Mouse (Mus musculus) MEL (cell line): ENCODE results near the gene Cdkn2a. TPM values are rescaled to one million over a fixed set of nuclear protein-coding genes. Genes with fewer than 3 reads are reported as not detected.

Experiments
- DNase-seq: peaks from one replicate; pipeline ENCODE4 v3.0.0; 2011; ENCODE audit warnings: low read depth, low spot score
- H3K27ac ChIP-seq: 2 replicates; pipeline ENCODE4 v1.5.1; 2012; ENCODE audit warnings: low read depth, mild to moderate bottlenecking, control low read depth, low read length, moderate library complexity; ENCODE audit not compliant: control insufficient read depth
- H3K27me3 ChIP-seq, 2 experiments: fragments of 150-350 bp in 1 of 2; sonication (generic) in 1 of 2; 2 replicates each; pipeline ENCODE4 v1.6.1; 2012; ENCODE audit warnings: low read length in 2 of 2, mild to moderate bottlenecking in 2 of 2, improper control_type of control experiment in 1 of 2, moderate library complexity in 1 of 2; ENCODE audit not compliant: insufficient read depth in 2 of 2, control insufficient read depth in 1 of 2
- H3K36me3 ChIP-seq, 2 experiments: 2 replicates each; pipeline ENCODE4 v1.6.1; 2012 to 2014; ENCODE audit warnings: low read length in 2 of 2, improper control_type of control experiment in 1 of 2, inconsistent platforms in 1 of 2, mild to moderate bottlenecking in 1 of 2; ENCODE audit not compliant: insufficient read depth in 2 of 2, control insufficient read depth in 1 of 2
- H3K4me1 ChIP-seq, 2 experiments: fragments of 150-350 bp in 1 of 2; sonication (generic) in 1 of 2; 2 replicates each; pipeline ENCODE4 v1.6.1; 2012; ENCODE audit warnings: low read length in 2 of 2, improper control_type of control experiment in 1 of 2, mild to moderate bottlenecking in 1 of 2; ENCODE audit not compliant: insufficient read depth in 2 of 2, control insufficient read depth in 1 of 2
- H3K4me3 ChIP-seq, 2 experiments: fragments of 150-350 bp in 1 of 2; sonication (generic) in 1 of 2; 2 replicates each; pipeline ENCODE4 v1.5.1; 2012; ENCODE audit warnings: low read depth in 2 of 2, low read length in 2 of 2, mild to moderate bottlenecking in 2 of 2, moderate library complexity in 2 of 2, control low read depth in 1 of 2, improper control_type of control experiment in 1 of 2; ENCODE audit not compliant: control insufficient read depth in 1 of 2, insufficient read depth in 1 of 2
- H3K79me2 ChIP-seq: 2 replicates; pipeline ENCODE4 v1.6.1; 2012; ENCODE audit warnings: mild to moderate bottlenecking, low read length, moderate library complexity; ENCODE audit not compliant: control insufficient read depth, poor library complexity, insufficient read depth
- H3K9ac ChIP-seq: 2 replicates; pipeline ENCODE4 v1.6.1; 2012; ENCODE audit warnings: low read depth, mild to moderate bottlenecking, control low read depth, low read length, moderate library complexity; ENCODE audit not compliant: control insufficient read depth, poor library complexity, severe bottlenecking
- H3K9me3 ChIP-seq: fragments of 150-350 bp; sonication (generic); replicated peaks from 2 replicates; pipeline ENCODE4 v1.6.1; 2012; ENCODE audit warnings: mild to moderate bottlenecking, low read length, improper control_type of control experiment, moderate library complexity; ENCODE audit not compliant: insufficient read depth
- BHLHE40 ChIP-seq: IDR thresholded peaks from 2 replicates; pipeline ENCODE4 v1.6.1; 2012; ENCODE audit warnings: low read depth, mild to moderate bottlenecking, inconsistent platforms, low read length, improper control_type of control experiment, borderline replicate concordance
- CHD1 ChIP-seq: IDR thresholded peaks from 2 replicates; pipeline ENCODE4 v1.6.1; 2012; ENCODE audit warnings: low read depth, mild to moderate bottlenecking, inconsistent platforms, low read length, improper control_type of control experiment
- CHD2 ChIP-seq: IDR thresholded peaks from 2 replicates; pipeline ENCODE4 v1.6.1; 2011; ENCODE audit warnings: low read length, improper control_type of control experiment
- ELF1 ChIP-seq: IDR thresholded peaks from 2 replicates; pipeline ENCODE4 v1.6.1; 2014; ENCODE audit warnings: low read depth, mild to moderate bottlenecking, inconsistent platforms, low read length, improper control_type of control experiment, moderate library complexity
- EP300 ChIP-seq, 2 experiments: IDR thresholded peaks; 2 replicates each; pipeline ENCODE4 v1.6.1; 2011; ENCODE audit warnings: improper control_type of control experiment in 2 of 2, low read length in 2 of 2, low read depth in 1 of 2, mild to moderate bottlenecking in 1 of 2
- ETS1 ChIP-seq: IDR thresholded peaks from 2 replicates; pipeline ENCODE4 v1.6.1; 2012; ENCODE audit warnings: low read depth, mild to moderate bottlenecking, inconsistent platforms, low read length, improper control_type of control experiment, moderate library complexity
- GABPA ChIP-seq: IDR thresholded peaks from 2 replicates; pipeline ENCODE4 v1.6.1; 2012; ENCODE audit warnings: low read depth, mild to moderate bottlenecking, inconsistent platforms, low read length, improper control_type of control experiment, moderate library complexity
- GATA1 ChIP-seq: IDR thresholded peaks from 2 replicates; pipeline ENCODE4 v1.6.1; 2011; ENCODE audit warnings: low read depth, low read length, improper control_type of control experiment
- KAT2A ChIP-seq: conservative IDR thresholded peaks from 2 replicates; pipeline ENCODE4 v1.6.1; 2012; ENCODE audit warnings: low read depth, low read length, improper control_type of control experiment, inconsistent platforms
- MAX ChIP-seq: IDR thresholded peaks from 2 replicates; pipeline ENCODE4 v1.6.1; 2011; ENCODE audit warnings: low read length, improper control_type of control experiment
- MAZ ChIP-seq: IDR thresholded peaks from 2 replicates; pipeline ENCODE4 v1.6.1; 2012; ENCODE audit warnings: low read depth, mild to moderate bottlenecking, inconsistent platforms, low read length, improper control_type of control experiment
- MEF2A ChIP-seq: IDR thresholded peaks from 2 replicates; pipeline ENCODE4 v1.6.1; 2014; ENCODE audit warnings: low read depth, mild to moderate bottlenecking, inconsistent platforms, low read length, improper control_type of control experiment; ENCODE audit not compliant: poor library complexity, insufficient replicate concordance, severe bottlenecking; ENCODE audit errors: extremely low read depth
- MYC ChIP-seq: IDR thresholded peaks from 2 replicates; pipeline ENCODE4 v1.6.1; 2011; ENCODE audit warnings: low read depth, mild to moderate bottlenecking, low read length, improper control_type of control experiment, moderate library complexity
- POLR2A ChIP-seq, 2 experiments: IDR thresholded peaks; 2 replicates each; pipeline ENCODE4 v1.6.1; 2011 to 2012; ENCODE audit warnings: low read length in 2 of 2, mild to moderate bottlenecking in 2 of 2, control low read depth in 1 of 2, improper control_type of control experiment in 1 of 2, low read depth in 1 of 2, moderate library complexity in 1 of 2; ENCODE audit not compliant: control insufficient read depth in 1 of 2, insufficient read depth in 1 of 2, poor library complexity in 1 of 2
- POLR2AphosphoS2 ChIP-seq: IDR thresholded peaks from 2 replicates; pipeline ENCODE4 v1.6.1; 2011; ENCODE audit warnings: low read length, improper control_type of control experiment
- RCOR1 ChIP-seq: IDR thresholded peaks from 2 replicates; pipeline ENCODE4 v1.6.1; 2012; ENCODE audit warnings: low read depth, mild to moderate bottlenecking, inconsistent platforms, low read length, improper control_type of control experiment
- SIN3A ChIP-seq: IDR thresholded peaks from 2 replicates; pipeline ENCODE4 v1.6.1; 2012; ENCODE audit warnings: low read length, improper control_type of control experiment, inconsistent platforms
- SMC3 ChIP-seq: IDR thresholded peaks from 2 replicates; pipeline ENCODE4 v1.6.1; 2011; ENCODE audit warnings: low read depth, low read length, improper control_type of control experiment
- TAL1 ChIP-seq: IDR thresholded peaks from 2 replicates; pipeline ENCODE4 v1.6.1; 2012; ENCODE audit warnings: mild to moderate bottlenecking, inconsistent platforms, low read length, moderate library complexity, mixed read lengths
- TBP ChIP-seq: IDR thresholded peaks from 2 replicates; pipeline ENCODE4 v1.8.0; 2011; ENCODE audit warnings: low read depth, low read length, improper control_type of control experiment
- TCF12 ChIP-seq: IDR thresholded peaks from 2 replicates; pipeline ENCODE4 v1.6.1; 2014; ENCODE audit warnings: low read depth, mild to moderate bottlenecking, inconsistent platforms, low read length, improper control_type of control experiment, moderate library complexity
- UBTF ChIP-seq: IDR thresholded peaks from 2 replicates; pipeline ENCODE4 v1.6.1; 2012; ENCODE audit warnings: low read depth, mild to moderate bottlenecking, inconsistent platforms, low read length, improper control_type of control experiment, moderate library complexity, borderline replicate concordance; ENCODE audit not compliant: insufficient read depth
- USF2 ChIP-seq, 2 experiments: IDR thresholded peaks; 2 replicates each; pipeline ENCODE4 v1.6.1; 2011 to 2012; ENCODE audit warnings: improper control_type of control experiment in 2 of 2, low read length in 2 of 2, borderline replicate concordance in 1 of 2, inconsistent platforms in 1 of 2, low read depth in 1 of 2, mild to moderate bottlenecking in 1 of 2; ENCODE audit not compliant: insufficient read depth in 1 of 2
- ZMIZ1 ChIP-seq: IDR thresholded peaks from 2 replicates; pipeline ENCODE4 v1.6.1; 2012; ENCODE audit warnings: low read depth, mild to moderate bottlenecking, inconsistent platforms, low read length, improper control_type of control experiment, moderate library complexity
- ZNF384 ChIP-seq: IDR thresholded peaks from 2 replicates; pipeline ENCODE4 v1.6.1; 2012; ENCODE audit warnings: low read depth, mild to moderate bottlenecking, inconsistent platforms, low read length, improper control_type of control experiment
- polyA plus RNA-seq, 2 experiments: library from polyadenylated mRNA; stranded (reverse) in 1 of 2; unstranded in 1 of 2; fragments of >175 nt in 1 of 2; fragments of >200 nt in 1 of 2; gene quantifications; 2 replicates each; pipeline versions ENCODE4 v1.2.1 to v1.2.4; 2012; ENCODE audit warnings: low replicate concordance in 2 of 2, low read depth in 1 of 2; ENCODE audit not compliant: insufficient read length in 2 of 2, insufficient read depth in 1 of 2, missing spikeins in 1 of 2
- total RNA-seq: library from RNA; depleted of rRNA; stranded (reverse); fragments of 300-350 nt; gene quantifications from 2 replicates; pipeline ENCODE4 v1.2.3, GENCODE M21; 2012

The Cdkn2a gene
- total and polyA plus RNA-seq, 3 experiments = 163 to 355 TPM; not detected in 1

- Histone ChIP-seq H3K36me3 (peaks cover 20 to 47% of the 10 kb centered on the region in 2 experiments), H3K27me3 (no peaks in the 10 kb centered on the region), H3K9ac (peak overlapping the region; percentile 92), H3K4me3 (peak overlapping the region; percentile 89 to 90), H3K79me2 (peaks cover 56% of the 10 kb centered on the region), H3K27ac (peak overlapping the region; percentile 74), H3K9me3 (no peaks in the 10 kb centered on the region), H3K4me1 (peaks cover 9 to 13% of the 10 kb centered on the region in 2 experiments)
- DNase-seq = peak; percentile 78
- TF ChIP-seq ZMIZ1 (0 out of 2 replicates have a peak, but pooled peaks have one; percentile 11), GATA1 (no peak), SMC3 (0 out of 2 replicates have a peak, but pooled peaks have one; percentile 11), ELF1 (no peak), SIN3A (peak; percentile 18), GABPA (no peak), EP300 (IDR thresholded peaks at IDR 0.05; ENCODE audit: low read depth in 1 of 2, low read length in 2 of 2) (no peak), CHD1 (no peak; the same call in 1 of the 2 replicates), TAL1 (no peak), UBTF (0 out of 2 replicates have a peak, but pooled peaks have one; percentile 38)
Observed at GRCm38 (mm10) chr4:89295441-89296220, 1.2 kb upstream of the Cdkn2a start.

- peak overlapping the region; percentile 89 to 90 for H3K4me3 ChIP-seq
- no peaks in the 10 kb centered on the region for H3K9me3 ChIP-seq
- TF ChIP-seq MYC (peak; percentile 72; the same call in 1 of the 2 replicates), RCOR1 (no peak), USF2 (IDR thresholded peaks at IDR 0.05; ENCODE audit: borderline replicate concordance in 1 of 2, insufficient read depth in 1 of 2, low read depth in 1 of 2, low read length in 2 of 2) (no peak), POLR2AphosphoS2 (no peak), MEF2A (no peak), MAX (no peak), ZMIZ1 (no peak), CHD1 (no peak), EP300 (IDR thresholded peaks at IDR 0.05; ENCODE audit: low read depth in 1 of 2, low read length in 2 of 2) (no peak; a peak in 1 of 4 replicates), MAZ (0 out of 2 replicates have a peak, but pooled peaks have one; percentile 5), BHLHE40 (no peak), POLR2A (IDR thresholded peaks at IDR 0.05; ENCODE audit: control insufficient read depth in 1 of 2, insufficient read depth in 1 of 2, low read depth in 1 of 2, low read length in 2 of 2, poor library complexity in 1 of 2) (no peak; a peak in 1 of 4 replicates), ZNF384 (no peak), SIN3A (peak; percentile 46; the same call in 1 of the 2 replicates), KAT2A (no peak), TCF12 (no peak), ELF1 (no peak), CHD2 (peak; percentile 19; the same call in 1 of the 2 replicates), ETS1 (no peak), TBP (0 out of 2 replicates have a peak, but pooled peaks have one; percentile 8)
- no peak for DNase-seq
- peaks cover 14 to 53% of the 10 kb centered on the region in 2 experiments for H3K36me3 ChIP-seq
- peak overlapping the region; percentile 74 for H3K27ac ChIP-seq
- H3K4me1 ChIP-seq = peaks cover 9 to 19% of the 10 kb centered on the region in 2 experiments
- H3K9ac ChIP-seq = peak overlapping the region; percentile 92
- H3K79me2 ChIP-seq = peaks cover 69% of the 10 kb centered on the region
- H3K27me3 ChIP-seq = no peaks in the 10 kb centered on the region
Observed at GRCm38 (mm10) chr4:89294091-89294485, 365 bp downstream of the Cdkn2a start.
